Mouse (Mus musculus): ENCODE results near the gene Tnfrsf1b. TPM values are rescaled to one million over a fixed set of nuclear protein-coding genes. Genes with fewer than 3 reads are reported as not detected.

Gene Tnfrsf1b
- polyA plus RNA-seq, 1 experiment from 2014 or later = 5.9 TPM

DNA sequence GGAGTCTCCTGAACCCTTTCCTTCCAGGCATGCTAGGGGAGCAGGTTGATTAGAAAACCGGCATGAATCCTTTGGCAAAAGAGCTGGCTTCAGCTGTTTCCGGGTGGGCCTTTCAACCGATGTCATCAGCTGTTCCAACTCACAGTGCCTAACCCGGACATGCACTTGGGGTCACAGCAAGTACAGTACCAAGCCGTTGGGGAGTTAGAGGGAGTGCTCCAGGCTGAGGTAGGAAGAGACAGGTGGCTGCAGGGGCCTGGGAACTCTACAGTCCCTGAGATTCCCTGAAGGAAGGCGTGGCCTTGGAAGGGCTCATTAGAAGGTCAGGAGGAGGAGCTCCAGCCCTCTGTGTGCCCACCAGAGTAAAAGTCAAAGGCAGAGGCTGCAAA, 31.9 kb downstream of the Tnfrsf1b start:
- ATAC-seq (ENCODE audit: insufficient read depth, low FRiP score, low read depth) = no peak
- WGBS = 35% methylated on average over 6 of the region's 6 CpGs

DNA sequence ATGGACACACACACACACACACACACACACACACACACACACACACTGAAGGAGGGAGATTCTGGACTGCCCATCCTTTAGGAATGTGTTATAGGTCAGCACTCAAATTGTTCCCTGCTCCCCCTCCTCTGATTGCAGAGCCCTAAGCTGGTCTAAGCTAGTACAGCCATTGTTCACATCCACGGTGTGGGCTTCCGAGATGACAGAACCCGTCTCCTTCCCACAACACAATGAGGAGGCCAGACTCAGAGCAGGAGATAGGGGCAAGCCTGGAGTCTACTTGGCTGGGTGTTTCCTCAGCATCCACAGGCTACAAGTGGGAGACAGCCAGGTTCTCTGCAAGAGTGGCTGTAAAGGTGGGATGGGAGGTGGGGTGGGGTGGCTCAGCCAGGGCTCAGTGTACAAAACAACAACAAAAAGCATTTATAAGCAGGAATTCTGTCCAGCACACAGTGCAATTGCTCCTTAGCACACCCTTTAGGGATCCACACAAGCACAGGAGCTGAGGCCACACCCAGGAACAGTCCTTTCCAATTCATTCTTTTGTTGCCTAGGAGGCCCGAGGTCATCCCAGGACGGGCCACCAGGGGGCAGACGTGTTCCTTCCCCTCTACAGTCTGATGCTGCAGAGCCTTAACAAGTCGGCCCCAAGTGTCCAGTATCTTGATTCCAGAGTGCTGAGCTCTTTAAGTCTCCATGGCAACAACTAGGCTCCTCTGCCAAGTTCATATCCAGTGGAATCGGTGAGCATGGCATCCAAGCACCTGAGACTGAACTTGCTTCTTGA, 32.5 kb downstream of the Tnfrsf1b start:
- no peak overlapping the region for H3K9ac ChIP-seq
- no peaks in the 10 kb centered on the region for H3K36me3 ChIP-seq
- H3K4me1 ChIP-seq = peaks cover 6% of the 10 kb centered on the region; the same call in 1 of the 2 replicates
- H3K27ac ChIP-seq = no peak overlapping the region
- H3K9me3 ChIP-seq = no peaks in the 10 kb centered on the region
- WGBS = 29% methylated on average over 8 of the region's 8 CpGs
- peak; percentile 67 for ATAC-seq (ENCODE audit: insufficient read depth, low FRiP score, low read depth)
- no peak overlapping the region for H3K4me3 ChIP-seq (replicated peaks)
- no peak overlapping the region for H3K4me2 ChIP-seq
- no peaks in the 10 kb centered on the region for H3K27me3 ChIP-seq (replicated peaks)

More for the DNA sequence above, 31.9 kb downstream of the Tnfrsf1b start:
- Histone ChIP-seq H3K27me3 (replicated peaks) (no peaks in the 10 kb centered on the region), H3K4me1 (peaks cover 6% of the 10 kb centered on the region; the same call in 1 of the 2 replicates), H3K27ac (no peak overlapping the region), H3K9me3 (no peaks in the 10 kb centered on the region), H3K4me3 (replicated peaks) (no peak overlapping the region), H3K36me3 (no peaks in the 10 kb centered on the region), H3K9ac (no peak overlapping the region), H3K4me2 (no peak overlapping the region)

DNA sequence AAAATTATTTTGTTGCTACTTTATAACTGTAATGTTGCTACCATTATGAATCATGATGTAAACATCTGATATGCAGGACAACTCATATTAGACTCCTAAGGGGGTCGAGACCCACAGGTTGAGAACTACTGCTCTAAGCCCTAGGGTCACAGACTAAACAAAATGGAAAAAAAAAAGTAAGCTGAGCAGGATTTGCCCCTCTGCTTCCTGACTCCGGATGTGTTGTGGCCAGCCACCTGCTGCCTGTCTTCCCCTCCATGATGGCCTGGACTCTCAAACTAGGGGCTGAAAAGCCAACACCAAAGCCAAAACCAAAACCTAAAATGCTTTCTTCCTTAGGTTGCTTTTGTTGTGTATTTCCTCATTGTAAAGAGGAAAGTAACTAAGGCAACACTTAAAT, 35.6 kb downstream of the Tnfrsf1b start:
- H3K27ac ChIP-seq = no peak overlapping the region
- H3K9me3 ChIP-seq = no peaks in the 10 kb centered on the region
- 52% methylated on average over 2 of the region's 2 CpGs for WGBS
- H3K9ac ChIP-seq = no peak overlapping the region
- H3K4me3 ChIP-seq (replicated peaks) = no peak overlapping the region
- H3K27me3 ChIP-seq (replicated peaks) = no peaks in the 10 kb centered on the region
- no peak for ATAC-seq (ENCODE audit: insufficient read depth, low FRiP score, low read depth)
- H3K36me3 ChIP-seq = no peaks in the 10 kb centered on the region
- H3K4me1 ChIP-seq = peaks cover 6% of the 10 kb centered on the region; the same call in 1 of the 2 replicates
- no peak overlapping the region for H3K4me2 ChIP-seq

DNA sequence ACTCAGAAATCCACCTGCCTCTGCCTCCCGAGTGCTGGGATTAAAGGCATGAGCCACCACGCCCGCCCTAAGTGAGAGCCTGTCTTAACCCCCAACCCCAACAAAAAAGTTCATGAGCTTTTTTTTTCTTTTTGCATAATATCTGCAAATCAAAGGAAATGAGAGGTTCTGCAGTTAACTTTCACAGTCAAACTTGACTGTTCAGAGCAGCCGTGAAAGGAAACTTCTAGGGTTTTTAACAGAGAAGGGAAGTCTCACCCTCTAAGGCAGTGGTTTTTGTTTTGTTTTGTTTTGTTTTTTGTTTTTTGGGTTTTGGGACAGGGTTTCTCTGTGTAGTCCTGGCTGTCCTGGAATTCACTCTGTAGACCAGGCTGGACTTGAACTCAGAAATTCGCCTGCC, 36.1 kb downstream of the Tnfrsf1b start:
- H3K4me2 ChIP-seq = no peak overlapping the region
- no peaks in the 10 kb centered on the region for H3K9me3 ChIP-seq
- ATAC-seq (ENCODE audit: insufficient read depth, low FRiP score, low read depth) = no peak
- WGBS = 89% methylated on average over 5 of the region's 5 CpGs
- H3K36me3 ChIP-seq = no peaks in the 10 kb centered on the region
- H3K27me3 ChIP-seq (replicated peaks) = no peaks in the 10 kb centered on the region
- no peak overlapping the region for H3K4me3 ChIP-seq (replicated peaks)
- no peak overlapping the region for H3K27ac ChIP-seq
- peaks cover 6% of the 10 kb centered on the region; the same call in 1 of the 2 replicates for H3K4me1 ChIP-seq
- no peak overlapping the region for H3K9ac ChIP-seq

DNA sequence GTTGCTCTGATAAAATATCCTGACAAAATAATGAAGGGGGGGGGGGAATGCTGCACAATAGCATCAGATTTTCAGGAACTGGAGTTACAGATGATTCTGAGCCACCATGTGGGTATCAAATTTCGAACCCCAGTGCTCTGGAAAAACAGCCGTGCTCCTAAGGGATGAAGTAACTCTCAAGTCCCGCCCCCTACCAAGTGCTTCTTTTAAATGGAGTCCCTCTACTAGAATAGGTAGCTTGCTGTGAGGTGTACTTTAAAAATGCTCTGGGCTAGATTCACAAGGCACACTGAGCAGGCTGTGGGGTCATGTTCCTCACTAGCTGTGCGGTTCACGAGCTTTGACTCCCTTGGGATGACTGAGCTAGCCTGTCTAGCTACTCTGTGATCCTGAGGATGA, 37.0 kb downstream of the Tnfrsf1b start:
- H3K4me3 ChIP-seq (replicated peaks) = no peak overlapping the region
- 47% methylated on average over 5 of the region's 5 CpGs for WGBS
- H3K4me2 ChIP-seq = no peak overlapping the region
- no peaks in the 10 kb centered on the region for H3K27me3 ChIP-seq (replicated peaks)
- H3K36me3 ChIP-seq = no peaks in the 10 kb centered on the region
- no peak overlapping the region for H3K9ac ChIP-seq
- H3K9me3 ChIP-seq = no peaks in the 10 kb centered on the region
- H3K27ac ChIP-seq = no peak overlapping the region
- H3K4me1 ChIP-seq = peaks cover 3% of the 10 kb centered on the region; the same call in 1 of the 2 replicates
- no peak for ATAC-seq (ENCODE audit: insufficient read depth, low FRiP score, low read depth)

DNA sequence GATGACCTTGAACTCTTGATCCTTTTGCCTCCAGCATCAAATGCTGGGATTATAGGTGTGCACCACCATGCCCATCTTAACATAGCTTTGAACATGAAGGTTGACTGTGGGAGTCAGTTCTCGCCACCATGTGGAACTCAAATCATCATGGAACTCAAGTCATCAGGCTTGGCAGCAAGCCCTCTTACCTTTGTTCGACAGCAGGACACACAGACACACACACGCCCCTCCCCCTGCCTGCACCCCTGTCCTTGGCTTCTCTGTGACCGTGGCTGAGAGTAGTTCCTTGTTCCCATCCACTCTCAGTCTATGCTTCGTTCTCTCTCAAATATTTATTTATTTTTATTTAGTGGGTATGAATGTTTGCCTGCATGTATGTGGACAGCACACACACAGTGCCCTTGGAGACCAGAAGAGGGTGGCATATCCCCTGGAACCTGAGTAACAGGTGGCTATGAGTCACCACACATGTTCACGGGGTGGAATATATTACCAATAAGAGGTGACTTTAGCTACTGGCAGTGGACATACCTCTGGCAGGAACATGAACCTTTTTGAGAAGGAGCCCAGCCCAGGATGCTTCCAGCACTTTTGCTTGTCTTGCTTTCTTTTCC, 37.5 kb downstream of the Tnfrsf1b start:
- no peak overlapping the region for H3K9ac ChIP-seq
- no peak overlapping the region for H3K4me3 ChIP-seq (replicated peaks)
- H3K27ac ChIP-seq = no peak overlapping the region
- H3K4me1 ChIP-seq = no peaks in the 10 kb centered on the region
- ATAC-seq (ENCODE audit: insufficient read depth, low FRiP score, low read depth) = no peak
- H3K27me3 ChIP-seq (replicated peaks) = no peaks in the 10 kb centered on the region
- no peaks in the 10 kb centered on the region for H3K36me3 ChIP-seq
- H3K9me3 ChIP-seq = no peaks in the 10 kb centered on the region
- 68% methylated on average over 6 of the region's 6 CpGs for WGBS
- H3K4me2 ChIP-seq = no peak overlapping the region

DNA sequence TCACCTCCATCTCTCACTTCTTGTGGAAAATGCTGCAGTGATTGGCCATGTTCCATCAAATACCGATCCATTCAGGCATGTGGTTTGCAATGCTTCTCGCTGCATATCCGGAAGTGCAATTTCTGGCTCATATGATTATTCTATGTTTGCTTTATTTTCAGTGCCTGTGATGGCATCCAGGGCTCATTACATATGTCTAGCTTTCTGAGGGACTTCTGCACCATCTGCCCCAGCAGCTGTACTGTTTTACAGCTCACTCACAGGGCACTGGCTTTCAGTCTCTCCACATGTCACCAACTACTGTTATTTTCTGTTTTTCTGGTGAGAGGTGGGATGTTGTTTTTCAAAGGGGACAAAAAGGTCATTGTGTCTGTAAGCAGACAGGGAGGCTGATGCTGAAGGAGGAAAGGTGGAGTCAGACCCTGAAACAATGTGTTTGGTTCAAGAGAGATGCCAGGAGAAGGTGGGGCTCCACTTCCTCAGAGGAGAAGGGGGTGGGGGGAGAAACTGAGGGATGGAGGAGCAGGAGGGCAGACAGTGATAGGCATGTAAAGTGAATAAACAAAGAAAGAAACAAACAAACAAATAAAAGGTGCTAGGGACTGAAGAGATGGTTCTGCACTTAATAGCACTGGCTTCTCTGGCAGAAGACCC, 38.8 kb downstream of the Tnfrsf1b start:
- H3K4me2 ChIP-seq = no peak overlapping the region
- H3K27me3 ChIP-seq (replicated peaks) = no peaks in the 10 kb centered on the region
- H3K9me3 ChIP-seq = no peaks in the 10 kb centered on the region
- WGBS = 84% methylated on average over 3 of the region's 3 CpGs
- no peak overlapping the region for H3K27ac ChIP-seq
- H3K4me3 ChIP-seq (replicated peaks) = no peak overlapping the region
- no peak for ATAC-seq (ENCODE audit: insufficient read depth, low FRiP score, low read depth)
- H3K4me1 ChIP-seq = no peaks in the 10 kb centered on the region
- H3K9ac ChIP-seq = no peak overlapping the region
- no peaks in the 10 kb centered on the region for H3K36me3 ChIP-seq

DNA sequence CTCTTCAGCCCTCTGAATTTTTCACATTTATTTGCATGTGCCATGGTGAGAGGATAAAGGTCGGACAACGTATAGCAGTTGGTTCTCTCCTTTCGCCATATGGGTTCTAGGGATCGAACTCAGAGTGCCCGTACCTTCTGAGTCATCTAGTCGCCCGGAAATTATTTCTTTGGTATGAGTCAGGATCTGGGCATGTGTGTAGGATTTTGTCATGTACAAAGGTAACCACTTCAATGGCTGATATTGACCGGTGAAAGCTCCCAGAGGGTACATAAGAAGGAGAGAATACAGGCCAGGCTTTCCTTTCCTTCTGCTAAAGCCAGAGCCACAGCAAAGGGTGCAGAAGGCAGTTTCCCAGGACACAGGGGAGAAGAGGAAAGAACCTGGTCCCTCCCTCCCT, 41.9 kb downstream of the Tnfrsf1b start:
- Histone ChIP-seq H3K27ac (no peak overlapping the region), H3K27me3 (replicated peaks) (no peaks in the 10 kb centered on the region), H3K4me1 (peaks cover 5% of the 10 kb centered on the region), H3K36me3 (no peaks in the 10 kb centered on the region), H3K9me3 (no peaks in the 10 kb centered on the region), H3K4me3 (replicated peaks) (no peak overlapping the region), H3K9ac (no peak overlapping the region), H3K4me2 (no peak overlapping the region)
- 78% methylated on average over 8 of the region's 8 CpGs for WGBS
- no peak for ATAC-seq (ENCODE audit: insufficient read depth, low FRiP score, low read depth)

DNA sequence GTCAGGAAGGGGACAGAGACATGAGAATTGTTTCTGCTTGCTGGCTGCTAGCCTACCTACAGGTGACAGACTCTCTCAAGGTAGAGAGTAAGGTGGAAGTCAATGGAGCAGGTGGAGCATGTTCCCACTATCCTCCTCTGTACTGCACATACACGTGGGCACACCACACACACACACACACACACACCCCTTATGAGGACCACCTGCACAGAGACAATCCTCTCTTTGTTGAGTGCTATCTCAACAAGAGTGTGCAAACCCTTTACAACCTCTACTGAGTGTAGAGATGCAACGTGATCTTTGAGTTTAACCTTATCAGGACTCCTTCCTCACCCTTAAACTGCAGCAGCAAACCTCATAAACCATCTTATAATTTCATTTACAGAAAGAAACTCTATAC, 43.4 kb downstream of the Tnfrsf1b start:
- no peak overlapping the region for H3K4me2 ChIP-seq
- H3K36me3 ChIP-seq = no peaks in the 10 kb centered on the region
- H3K9me3 ChIP-seq = no peaks in the 10 kb centered on the region
- H3K9ac ChIP-seq = no peak overlapping the region
- WGBS = 60% methylated on average over 2 of the region's 2 CpGs
- H3K4me1 ChIP-seq = peaks cover 5% of the 10 kb centered on the region
- no peak for ATAC-seq (ENCODE audit: insufficient read depth, low FRiP score, low read depth)
- no peak overlapping the region for H3K4me3 ChIP-seq (replicated peaks)
- H3K27me3 ChIP-seq (replicated peaks) = no peaks in the 10 kb centered on the region
- H3K27ac ChIP-seq = no peak overlapping the region

DNA sequence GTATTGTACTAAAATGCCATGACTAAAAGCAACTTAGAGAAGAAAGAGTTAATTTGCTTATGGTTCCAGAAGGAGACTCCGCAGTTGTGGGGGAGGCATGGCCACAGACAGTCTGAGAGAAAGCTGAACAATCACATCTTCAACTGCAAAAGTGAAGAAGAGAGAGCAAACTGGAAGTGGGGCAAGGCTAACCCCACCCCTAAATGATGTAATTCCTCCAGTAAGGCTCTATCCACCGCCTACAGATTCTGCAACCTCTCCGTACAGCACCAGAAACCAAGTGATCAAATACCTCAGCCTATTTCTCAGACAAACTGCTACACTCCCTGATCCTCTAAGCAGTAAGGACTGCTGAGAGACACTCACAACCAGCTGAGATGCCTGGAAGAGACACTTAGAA, 45.2 kb downstream of the Tnfrsf1b start:
- ATAC-seq (ENCODE audit: insufficient read depth, low FRiP score, low read depth) = no peak
- WGBS = 53% methylated on average over 3 of the region's 3 CpGs
- Histone ChIP-seq H3K9ac (no peak overlapping the region), H3K36me3 (no peaks in the 10 kb centered on the region), H3K4me3 (replicated peaks) (no peak overlapping the region), H3K27ac (no peak overlapping the region), H3K4me2 (no peak overlapping the region), H3K4me1 (peaks cover 5% of the 10 kb centered on the region), H3K27me3 (replicated peaks) (no peaks in the 10 kb centered on the region), H3K9me3 (no peaks in the 10 kb centered on the region)

DNA sequence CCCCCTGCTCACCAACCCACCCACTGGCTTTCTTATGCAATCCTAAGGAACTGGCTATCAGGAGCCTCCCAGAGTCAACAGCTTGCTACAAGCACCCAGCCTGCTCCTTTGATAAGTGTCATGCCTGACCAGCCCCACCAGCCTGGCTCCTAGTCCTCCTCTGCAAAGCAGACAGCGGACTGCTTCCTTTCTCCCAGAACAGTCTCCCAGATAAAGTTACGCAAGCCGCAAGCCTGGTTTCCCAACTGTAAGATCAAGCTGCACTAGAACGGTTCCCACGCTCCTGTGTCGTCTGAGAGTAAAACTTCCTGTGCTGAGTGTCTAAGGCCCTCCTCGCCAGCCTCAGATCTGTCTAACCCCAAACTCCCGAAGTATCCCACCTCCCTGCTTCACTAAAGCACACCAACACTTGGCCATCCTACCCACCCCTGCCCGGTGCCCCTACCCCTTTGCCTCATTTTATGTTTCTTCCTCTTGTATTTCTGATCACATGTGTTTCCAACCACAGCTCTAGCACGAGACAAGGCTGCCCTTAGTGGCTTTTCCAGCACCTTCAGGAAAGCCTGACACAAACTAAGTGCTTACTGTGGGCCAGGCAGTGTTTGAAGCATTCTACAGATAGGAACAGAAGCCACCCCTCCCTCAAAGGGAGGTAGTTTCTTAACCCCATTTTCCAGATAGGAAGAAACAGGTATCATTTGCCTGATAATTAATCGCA, 46.5 kb downstream of the Tnfrsf1b start:
- Histone ChIP-seq H3K27me3 (replicated peaks) (no peaks in the 10 kb centered on the region), H3K27ac (peak overlapping the region; percentile 74), H3K9me3 (no peaks in the 10 kb centered on the region), H3K4me2 (peak overlapping the region; percentile 19; the same call in 1 of the 2 replicates), H3K36me3 (no peaks in the 10 kb centered on the region), H3K9ac (no peak overlapping the region), H3K4me3 (replicated peaks) (no peak overlapping the region), H3K4me1 (peaks cover 5% of the 10 kb centered on the region)
- ATAC-seq (ENCODE audit: insufficient read depth, low FRiP score, low read depth) = peak; percentile 89
- 26% methylated on average over 11 of the region's 11 CpGs for WGBS
